Mouse (Mus musculus) gastrocnemius, adult 2 months (tissue): ENCODE results near the gene Gnai2. TPM values are rescaled to one million over a fixed set of nuclear protein-coding genes. Genes with fewer than 3 reads are reported as not detected.

Experiments
- DNase-seq: peaks from one replicate; pipeline ENCODE4 v3.0.0; 2022
- H3K27ac ChIP-seq: fragments of 200-600 bp; 2 replicates; pipeline ENCODE4 v1.8.1; 2022; ENCODE audit warnings: mild to moderate bottlenecking
- H3K4me3 ChIP-seq: fragments of 200-600 bp; 2 replicates; pipeline ENCODE4 v1.8.1; 2022; ENCODE audit warnings: mild to moderate bottlenecking, moderate library complexity
- CTCF ChIP-seq: fragments of 200-600 bp; IDR thresholded peaks from 2 replicates; pipeline ENCODE4 v1.8.1; 2022; ENCODE audit warnings: antibody characterized with exemption, mild to moderate bottlenecking, moderate library complexity
- intact Hi-C: fragments of 180-260 bp; cut with DNase I; formaldehyde crosslinking; loops from one replicate; pipeline ENCODE4 v1.15.1; 2025
- total RNA-seq, 2 experiments: library from RNA; stranded (reverse); gene quantifications; 2 replicates each; pipeline ENCODE4 v1.2.3; 2021

Gnai2 gene
- total RNA-seq, 2 experiments from 2014 or later: 59.9 to 77.7 TPM

GRCm38 (mm10) chr9:107634406-107635278, 525 bp downstream of the Gnai2 start:
- peak overlapping the region; percentile 98 for H3K4me3 ChIP-seq
- H3K27ac ChIP-seq: peak overlapping the region; percentile 94
- intact Hi-C loops: no loop called here
- no peak for DNase-seq
- TF ChIP-seq CTCF: no peak

GRCm38 (mm10) chr9:107633661-107634405, 1.3 kb downstream of the Gnai2 start:
- Histone ChIP-seq H3K27ac (peak overlapping the region; percentile 94), H3K4me3 (peak overlapping the region; percentile 98)
- intact Hi-C loops: no loop called here
- DNase-seq: peak; percentile 55
- no peak for TF ChIP-seq CTCF

GRCm38 (mm10) chr9:107633091-107633660, 2.0 kb downstream of the Gnai2 start:
- Histone ChIP-seq H3K27ac (peak overlapping the region; percentile 94), H3K4me3 (peak overlapping the region; percentile 98)
- no peak for TF ChIP-seq CTCF
- intact Hi-C loops: no loop called here
- peak; percentile 87 for DNase-seq

- peak overlapping the region; percentile 98 for H3K4me3 ChIP-seq
- peak overlapping the region; percentile 94 for H3K27ac ChIP-seq
- intact Hi-C loops: no loop called here
- DNase-seq: peak; percentile 66
- TF ChIP-seq CTCF: no peak
These were observed 2.7 kb downstream of the Gnai2 start for GRCm38 (mm10) chr9:107632478-107632877.

GRCm38 (mm10) chr9:107631861-107632260, 3.3 kb downstream of the Gnai2 start:
- Histone ChIP-seq H3K27ac (peak overlapping the region; percentile 94), H3K4me3 (peak overlapping the region; percentile 98)
- no peak for TF ChIP-seq CTCF
- no peak for DNase-seq
- intact Hi-C loops: no loop called here

GRCm38 (mm10) chr9:107631311-107631826, 3.8 kb downstream of the Gnai2 start:
- intact Hi-C loops: no loop called here
- no peak for TF ChIP-seq CTCF
- peak overlapping the region; percentile 94 for H3K27ac ChIP-seq

GRCm38 (mm10) chr9:107630576-107630975, 4.6 kb downstream of the Gnai2 start:
- intact Hi-C loops: no loop called here
- Histone ChIP-seq H3K27ac (peak overlapping the region; percentile 94), H3K4me3 (peak overlapping the region; percentile 98)
- DNase-seq: peak; percentile 54
- TF ChIP-seq CTCF: no peak

More at GRCm38 (mm10) chr9:107631311-107631826, 3.8 kb downstream of the Gnai2 start:
- H3K4me3 ChIP-seq: peak overlapping the region; percentile 98
- no peak for DNase-seq

GRCm38 (mm10) chr9:107629901-107630425, 5.2 kb downstream of the Gnai2 start:
- intact Hi-C loops: no loop called here
- H3K4me3 ChIP-seq: peak overlapping the region; percentile 98
- peak overlapping the region; percentile 94 for H3K27ac ChIP-seq
- no peak for TF ChIP-seq CTCF
- DNase-seq: no peak

GRCm38 (mm10) chr9:107629411-107629730, 5.8 kb downstream of the Gnai2 start:
- intact Hi-C loops: no loop called here
- Histone ChIP-seq H3K4me3 (peak overlapping the region; percentile 98), H3K27ac (peak overlapping the region; percentile 94)
- TF ChIP-seq CTCF: no peak
- DNase-seq: no peak

GRCm38 (mm10) chr9:107628721-107629410, 6.3 kb downstream of the Gnai2 start:
- Histone ChIP-seq H3K27ac (peak overlapping the region; percentile 94), H3K4me3 (peak overlapping the region; percentile 98)
- DNase-seq: peak; percentile 60
- intact Hi-C loops: no loop called here
- no peak for TF ChIP-seq CTCF

- no peak for TF ChIP-seq CTCF
- H3K27ac ChIP-seq: peak overlapping the region; percentile 94
- H3K4me3 ChIP-seq: peak overlapping the region; percentile 98
- intact Hi-C loops: no loop called here
- DNase-seq: no peak
These were observed 7.5 kb downstream of the Gnai2 start for GRCm38 (mm10) chr9:107627387-107628255.
